Mouse (Mus musculus) testis, adult 2 months (tissue): ENCODE data around the gene Chtf18.

ENCODE experiments used
- CTCF ChIP-seq: fragments of 200-500 bp; IDR thresholded peaks from 2 replicates; pipeline ENCODE4 v1.5.1; 2012; ENCODE audit warnings: low read depth, mild to moderate bottlenecking, inconsistent platforms, low read length, moderate library complexity; ENCODE audit not compliant: control insufficient read depth, insufficient read depth, insufficient replicate concordance
- POLR2A ChIP-seq: fragments of 200-500 bp; IDR thresholded peaks from 2 replicates; pipeline ENCODE4 v1.6.1; 2012; ENCODE audit warnings: low read depth, mild to moderate bottlenecking, inconsistent platforms, low read length, moderate library complexity; ENCODE audit not compliant: control insufficient read depth

GRCm38 (mm10) chr17:25709994-25710393, 17.2 kb downstream of the Chtf18 start:
- TF ChIP-seq POLR2A = no peak
- no peak for TF ChIP-seq CTCF
